Mouse (Mus musculus): ENCODE data around the gene Relt.
"Not testable (repeated sequence)": the region's sequence is repeated elsewhere in the genome, so short reads cannot be mapped to it uniquely, and the experiment has no call there.

Relt gene

GRCm38 (mm10) chr7:100873197-100873596 lies 10.0 kb upstream of the Relt start:
- no peak for DNase-seq

GRCm38 (mm10) chr7:100871892-100872291 lies 8.6 kb upstream of the Relt start:
- peak; percentile 63 to 68 for DNase-seq

- no peak for DNase-seq
Observed at GRCm38 (mm10) chr7:100871355-100871754, 8.1 kb upstream of the Relt start.

- no peak for DNase-seq
Observed at GRCm38 (mm10) chr7:100869877-100870629, 6.8 kb upstream of the Relt start.

- DNase-seq, result no peak
Observed at GRCm38 (mm10) chr7:100868551-100868950, 5.3 kb upstream of the Relt start.

- no peak for DNase-seq
Observed at GRCm38 (mm10) chr7:100867561-100867960, 4.3 kb upstream of the Relt start.

GRCm38 (mm10) chr7:100866675-100867074 lies 3.4 kb upstream of the Relt start:
- DNase-seq, result peak; percentile 67 to 87

GRCm38 (mm10) chr7:100862353-100862752 lies 893 bp downstream of the Relt start:
- no peak for DNase-seq

GRCm38 (mm10) chr7:100861209-100861608 lies 2.0 kb downstream of the Relt start:
- no peak for DNase-seq

GRCm38 (mm10) chr7:100860450-100860849 lies 2.8 kb downstream of the Relt start:
- no peak for DNase-seq

- peak in 1 of 2 experiments; percentile 49 for DNase-seq
Observed at GRCm38 (mm10) chr7:100855795-100856573, 7.3 kb downstream of the Relt start.

- DNase-seq, result no peak
Observed at GRCm38 (mm10) chr7:100855300-100855699, 7.9 kb downstream of the Relt start.

- DNase-seq, result no peak
Observed at GRCm38 (mm10) chr7:100854861-100855260, 8.4 kb downstream of the Relt start.

- no peak for DNase-seq
Observed at GRCm38 (mm10) chr7:100854137-100854814, 9.0 kb downstream of the Relt start.

- no peak for DNase-seq
Observed at GRCm38 (mm10) chr7:100853396-100853795, 9.8 kb downstream of the Relt start.

GRCm38 (mm10) chr7:100851481-100852356 lies 11.5 kb downstream of the Relt start:
- no peak for DNase-seq

GRCm38 (mm10) chr7:100849508-100849907 lies 13.7 kb downstream of the Relt start:
- no peak for DNase-seq

- peak; percentile 80 to 89 for DNase-seq
Observed at GRCm38 (mm10) chr7:100848744-100849143, 14.5 kb downstream of the Relt start.

- no peak for DNase-seq
Observed at GRCm38 (mm10) chr7:100847131-100847530, 16.1 kb downstream of the Relt start.

GRCm38 (mm10) chr7:100846033-100846432 lies 17.2 kb downstream of the Relt start:
- not testable (repeated sequence) for DNase-seq

GRCm38 (mm10) chr7:100845412-100845811 lies 17.8 kb downstream of the Relt start:
- DNase-seq, result peak; percentile 34 to 73

- peak in 1 of 2 experiments; percentile 22 for DNase-seq
Observed at GRCm38 (mm10) chr7:100845026-100845400, 18.2 kb downstream of the Relt start.

Data from kidney, postnatal 25 days (tissue).